Mouse (Mus musculus): ENCODE data around the gene Plppr3. TPM values are rescaled to one million over a fixed set of nuclear protein-coding genes. Genes with fewer than 3 reads are reported as not detected.

The Plppr3 gene
- total and polyA plus RNA-seq, 3 experiments: 1.2 to 4.6 (median 2.2) TPM

- DNase-seq: peak; percentile 97
Measured at GRCm38 (mm10) chr10:79853392-79853791, 21.0 kb downstream of the Plppr3 start.

GRCm38 (mm10) chr10:79852827-79853226 is 21.6 kb downstream of the Plppr3 start:
- DNase-seq: no peak

- peak; percentile 47 for DNase-seq
Measured at GRCm38 (mm10) chr10:79852107-79852789, 22.2 kb downstream of the Plppr3 start.

GRCm38 (mm10) chr10:79851653-79852052 is 22.8 kb downstream of the Plppr3 start:
- DNase-seq: no peak

- DNase-seq: no peak
Measured at GRCm38 (mm10) chr10:79849941-79850628, 24.3 kb downstream of the Plppr3 start.

- DNase-seq: no peak
Measured at GRCm38 (mm10) chr10:79846553-79846952, 27.9 kb downstream of the Plppr3 start.

GRCm38 (mm10) chr10:79843476-79843875 is 31.0 kb downstream of the Plppr3 start:
- peak; percentile 38 for DNase-seq

- no peak for DNase-seq
Measured at GRCm38 (mm10) chr10:79842322-79842721, 32.1 kb downstream of the Plppr3 start.

- peak; percentile 72 for DNase-seq
Measured at GRCm38 (mm10) chr10:79840644-79841551, 33.5 kb downstream of the Plppr3 start.

GRCm38 (mm10) chr10:79840091-79840490 is 34.3 kb downstream of the Plppr3 start:
- DNase-seq: no peak

- DNase-seq: no peak
Measured at GRCm38 (mm10) chr10:79838151-79838550, 36.3 kb downstream of the Plppr3 start.

- DNase-seq: no peak
Measured at GRCm38 (mm10) chr10:79836918-79837317, 37.5 kb downstream of the Plppr3 start.

GRCm38 (mm10) chr10:79834769-79835398 is 39.5 kb downstream of the Plppr3 start:
- peak; percentile 72 for DNase-seq

- no peak for DNase-seq
Measured at GRCm38 (mm10) chr10:79832786-79833181, 41.6 kb downstream of the Plppr3 start.

- no peak for DNase-seq
Measured at GRCm38 (mm10) chr10:79832026-79832785, 42.2 kb downstream of the Plppr3 start.

- DNase-seq: no peak
Measured at GRCm38 (mm10) chr10:79831583-79831982, 42.9 kb downstream of the Plppr3 start.

GRCm38 (mm10) chr10:79824413-79824812 is 50.0 kb downstream of the Plppr3 start:
- DNase-seq: no peak

- DNase-seq: no peak
Measured at GRCm38 (mm10) chr10:79823011-79823410, 51.4 kb downstream of the Plppr3 start.

- no peak for DNase-seq
Measured at GRCm38 (mm10) chr10:79822372-79822771, 52.1 kb downstream of the Plppr3 start.

- no peak for DNase-seq
Measured at GRCm38 (mm10) chr10:79821731-79822130, 52.7 kb downstream of the Plppr3 start.

- DNase-seq: no peak
Measured at GRCm38 (mm10) chr10:79820782-79821181, 53.7 kb downstream of the Plppr3 start, which contains the start of gene Misp. TSS of gene Misp (plus strand) at chr10:79820989.
